Mouse (Mus musculus) adrenal gland, adult 2 months (tissue): ENCODE measurements at regions not wholly inside any gene's neighbourhood (a gene's known extent, or its start where the extent isn't known, plus 50 kb on each side); places are given as distances from the start of the nearest gene placed in this dataset.
"Not testable (repeated sequence)": the region's sequence is repeated elsewhere in the genome, so short reads cannot be mapped to it uniquely, and the experiment has no call there.

ENCODE experiments used
- DNase-seq: peaks from one replicate; pipeline ENCODE4 v3.0.0; 2021

GRCm38 (mm10) chr3:138609749-138610148 is 83.8 kb downstream of the Eif4e start:
- DNase-seq: no peak

GRCm38 (mm10) chr3:138612884-138613653 is 87.1 kb downstream of the Eif4e start:
- no peak for DNase-seq

- DNase-seq: no peak
Measured at GRCm38 (mm10) chr3:138613680-138614079, 87.7 kb downstream of the Eif4e start.

- no peak for DNase-seq
Measured at GRCm38 (mm10) chr3:138614899-138615298, 88.9 kb downstream of the Eif4e start.

GRCm38 (mm10) chr3:138620263-138620662 is 94.3 kb downstream of the Eif4e start:
- DNase-seq: no peak

- no peak for DNase-seq
Measured at GRCm38 (mm10) chr3:138624128-138624527, 98.1 kb downstream of the Eif4e start.

- DNase-seq: no peak
Measured at GRCm38 (mm10) chr3:138626230-138626629, 100.3 kb downstream of the Eif4e start.

- DNase-seq: no peak
Measured at GRCm38 (mm10) chr3:138630231-138630630, 104.3 kb downstream of the Eif4e start.

GRCm38 (mm10) chr3:138632086-138632485 is 106.1 kb downstream of the Eif4e start:
- no peak for DNase-seq

- DNase-seq: peak; percentile 26
Measured at GRCm38 (mm10) chr3:138642026-138642425, 100.0 kb upstream of the Tspan5 start.

GRCm38 (mm10) chr3:138643951-138644285 is 98.1 kb upstream of the Tspan5 start:
- DNase-seq: no peak

GRCm38 (mm10) chr3:138644286-138644951 is 97.6 kb upstream of the Tspan5 start:
- peak; percentile 55 for DNase-seq

- DNase-seq: peak; percentile 82
Measured at GRCm38 (mm10) chr3:138645320-138645719, 96.7 kb upstream of the Tspan5 start.

- DNase-seq: no peak
Measured at GRCm38 (mm10) chr3:138649699-138650098, 92.3 kb upstream of the Tspan5 start.

GRCm38 (mm10) chr3:138650671-138651070 is 91.3 kb upstream of the Tspan5 start:
- not testable (repeated sequence) for DNase-seq

GRCm38 (mm10) chr3:138651361-138652205 is 90.4 kb upstream of the Tspan5 start:
- DNase-seq: no peak

- DNase-seq: no peak
Measured at GRCm38 (mm10) chr3:138652206-138652605, 89.8 kb upstream of the Tspan5 start.

GRCm38 (mm10) chr3:138652685-138653084 is 89.3 kb upstream of the Tspan5 start:
- no peak for DNase-seq

GRCm38 (mm10) chr3:138653549-138654246 is 88.3 kb upstream of the Tspan5 start:
- DNase-seq: no peak

GRCm38 (mm10) chr3:138654610-138655371 is 87.2 kb upstream of the Tspan5 start:
- peak; percentile 38 for DNase-seq

GRCm38 (mm10) chr3:138655479-138655878 is 86.5 kb upstream of the Tspan5 start:
- no peak for DNase-seq
